Mouse (Mus musculus): ENCODE measurements around the gene Cnnm3.

Gene Cnnm3

DNA sequence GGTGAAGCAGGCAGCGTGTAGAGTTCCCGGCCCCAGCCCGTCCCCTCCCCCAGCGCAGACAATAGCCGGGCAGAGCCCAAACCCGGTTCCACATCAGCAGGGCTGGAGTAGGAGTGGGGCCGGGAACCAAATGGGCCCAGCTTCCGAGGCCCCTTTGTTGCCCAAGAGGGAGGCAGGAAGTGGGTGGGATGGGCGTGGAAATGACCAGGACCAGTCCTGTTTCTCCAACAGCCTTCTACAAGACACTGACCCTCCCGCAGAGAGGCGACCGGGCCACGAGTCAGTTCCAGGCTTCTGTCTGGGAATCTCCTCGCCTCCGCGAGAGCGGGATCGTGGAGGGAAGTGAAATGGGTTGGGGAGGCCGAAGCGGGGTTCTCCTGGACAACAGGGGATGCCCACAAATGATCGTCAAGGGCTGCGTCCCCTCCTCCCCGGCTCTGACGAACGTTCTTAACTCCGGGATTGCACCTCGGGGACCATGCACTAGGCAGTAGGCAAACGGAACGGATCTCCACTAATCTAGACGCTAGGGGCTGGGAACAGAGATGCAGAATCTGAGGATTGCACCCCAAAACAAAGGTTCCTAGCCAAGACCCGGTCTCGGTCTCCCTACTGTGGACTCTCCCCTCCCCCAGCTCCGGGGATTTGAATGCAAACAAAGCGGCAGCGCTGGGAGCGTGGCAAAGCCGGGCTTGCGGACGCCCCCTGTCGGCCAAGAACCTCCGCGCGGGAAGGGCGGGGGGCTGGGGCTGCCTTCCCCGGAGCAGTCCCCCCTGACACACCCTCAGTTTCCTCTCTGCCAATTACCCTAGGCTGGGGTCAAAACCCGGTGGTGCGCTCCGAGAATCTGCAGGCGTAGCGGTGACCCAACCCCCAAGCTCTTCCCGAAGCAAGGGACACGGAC is 45.1 kb downstream of the Cnnm3 start:
- peak; percentile 87 for DNase-seq (ENCODE audit: low read depth, low spot score)

DNA sequence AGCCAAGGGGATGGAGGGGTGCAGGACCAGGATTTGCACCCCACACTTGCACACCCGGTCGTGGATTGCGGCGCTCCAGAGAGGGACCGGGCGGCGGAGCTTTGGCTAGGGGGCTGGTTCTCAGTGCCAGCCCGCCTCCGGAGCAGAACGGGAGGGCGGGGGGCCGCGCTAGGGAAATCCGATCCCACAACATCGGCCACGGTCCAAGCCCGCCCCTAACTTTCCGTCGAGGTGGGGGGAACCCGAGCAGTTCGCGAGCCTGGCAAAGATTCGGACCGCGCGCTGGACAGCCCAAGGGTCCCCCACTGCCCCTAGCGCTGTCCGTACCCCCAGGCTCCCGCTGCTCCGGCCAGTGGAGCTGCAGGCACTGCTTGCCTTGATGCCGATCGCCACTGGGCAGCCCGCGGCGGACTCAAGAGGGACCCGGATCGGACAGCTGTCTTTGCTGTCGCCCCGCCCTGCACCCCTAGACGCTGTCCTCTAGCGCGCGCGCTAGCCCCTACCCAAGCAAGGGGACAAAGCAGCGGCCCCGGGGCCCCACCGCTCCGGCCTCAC is 45.9 kb downstream of the Cnnm3 start:
- no peak for DNase-seq (ENCODE audit: low read depth, low spot score)

DNA sequence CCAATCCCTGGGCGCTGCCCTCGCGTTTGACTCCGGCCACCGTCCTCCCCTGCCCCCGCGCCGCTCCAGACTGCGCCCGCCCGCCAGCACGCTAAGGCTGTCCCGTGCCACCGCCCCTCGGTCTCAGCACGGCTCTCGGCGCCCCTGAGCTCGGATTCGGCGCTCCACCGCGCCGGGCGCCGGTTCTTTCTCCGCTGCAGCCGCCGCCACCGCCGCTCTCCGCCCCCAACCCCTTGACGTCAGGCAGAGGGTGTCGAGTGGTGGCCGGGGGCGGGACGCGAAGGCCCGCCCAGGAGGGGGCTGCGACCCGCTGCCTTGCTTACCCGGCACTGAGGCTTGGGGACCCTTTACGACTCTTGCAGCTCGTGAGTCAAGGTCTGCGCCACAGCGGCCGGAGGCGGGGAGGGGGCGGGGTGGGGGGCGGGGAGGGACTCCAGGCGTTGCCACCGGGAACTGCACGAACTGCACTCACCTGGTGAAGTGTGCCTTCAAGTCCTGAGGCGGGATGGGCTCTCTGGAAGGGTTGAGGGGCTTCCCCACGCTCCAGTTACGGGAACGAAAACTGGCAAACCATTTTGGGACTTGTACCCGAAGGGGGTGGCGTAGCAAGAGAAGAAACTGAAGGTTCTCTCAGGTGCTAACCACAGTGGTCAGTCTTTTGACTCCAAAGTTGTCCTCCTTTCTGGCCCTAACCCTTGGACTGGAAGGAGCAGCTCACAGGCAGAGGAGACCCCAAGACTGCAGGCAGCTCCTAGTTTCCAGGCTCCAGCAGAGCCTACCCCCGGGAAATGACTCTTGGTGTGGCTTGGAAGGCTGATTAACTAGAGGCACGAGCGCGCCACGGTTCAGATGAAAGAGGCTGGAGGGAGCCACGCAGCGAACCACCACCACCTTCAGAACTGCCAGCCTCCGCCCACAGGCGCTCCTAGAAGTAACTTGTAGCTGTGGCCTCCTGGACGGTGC is 46.6 kb downstream of the Cnnm3 start, which contains the start of gene Sema4c:
TSS of gene Sema4c (minus strand) at position 319 of the 963 bp plus-strand sequence.
- DNase-seq (ENCODE audit: low read depth, low spot score), result peak; percentile 82

DNA sequence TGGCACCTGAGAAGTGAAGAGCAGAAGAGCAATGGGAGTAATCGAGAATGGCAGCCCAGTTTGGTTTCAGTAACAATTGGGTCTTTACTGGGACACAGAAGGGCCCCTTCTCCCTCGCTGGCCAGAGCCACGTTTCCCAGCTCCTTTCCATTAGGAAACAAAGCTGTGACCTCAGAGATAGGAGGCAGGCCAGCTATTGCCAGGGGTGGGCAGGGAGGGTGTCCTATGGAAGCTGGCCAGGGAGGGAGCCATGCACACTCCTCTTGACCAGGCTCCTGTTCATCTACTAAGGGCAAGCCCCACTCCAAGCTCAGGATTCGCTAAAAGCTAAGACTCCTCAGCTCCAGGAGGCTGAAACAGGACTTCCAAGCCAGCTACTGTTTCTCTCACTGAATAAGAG is 47.6 kb downstream of the Cnnm3 start:
- no peak for DNase-seq (ENCODE audit: low read depth, low spot score)

DNA sequence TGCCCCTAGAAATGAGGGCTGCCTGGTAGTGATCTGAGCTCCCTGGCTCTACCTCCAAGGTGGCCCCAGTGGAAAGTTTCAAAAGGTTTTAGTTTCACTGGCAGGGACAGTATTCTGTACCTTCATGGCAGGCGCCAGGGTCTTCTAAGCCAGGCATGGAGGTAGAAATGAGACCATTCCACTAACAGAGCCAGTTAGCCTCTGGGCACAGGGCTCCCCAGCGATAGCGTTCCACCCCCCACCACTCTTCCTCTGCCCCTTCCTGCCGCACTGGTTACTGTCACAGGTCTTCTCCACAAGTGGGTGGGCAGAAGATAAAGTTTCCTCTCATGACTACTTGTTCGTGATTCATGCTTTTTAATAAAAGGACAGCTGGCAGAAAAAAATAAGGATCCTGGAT is 48.2 kb downstream of the Cnnm3 start:
- peak; percentile 18 for DNase-seq (ENCODE audit: low read depth, low spot score)

DNA sequence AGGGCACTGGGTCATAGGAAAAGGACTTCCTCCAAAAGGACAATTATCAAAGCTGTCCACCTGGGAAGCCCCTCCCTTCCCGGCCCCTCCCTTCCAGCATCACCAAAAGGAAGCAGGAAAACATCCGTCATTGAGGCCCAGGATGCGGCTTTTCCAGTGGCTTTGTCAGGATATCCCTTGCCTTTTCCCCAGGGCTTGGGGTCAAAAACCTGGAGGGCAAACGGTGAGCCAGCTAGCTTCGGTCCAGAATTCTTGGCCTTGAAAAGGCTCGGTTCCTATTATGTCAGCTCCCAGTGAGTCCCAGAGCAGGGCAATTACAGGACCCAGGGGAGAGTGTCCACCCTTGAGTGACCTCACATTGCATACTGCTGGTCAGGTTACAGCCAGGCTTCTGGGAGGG is 49.2 kb downstream of the Cnnm3 start:
- DNase-seq (ENCODE audit: low read depth, low spot score), result no peak

DNA sequence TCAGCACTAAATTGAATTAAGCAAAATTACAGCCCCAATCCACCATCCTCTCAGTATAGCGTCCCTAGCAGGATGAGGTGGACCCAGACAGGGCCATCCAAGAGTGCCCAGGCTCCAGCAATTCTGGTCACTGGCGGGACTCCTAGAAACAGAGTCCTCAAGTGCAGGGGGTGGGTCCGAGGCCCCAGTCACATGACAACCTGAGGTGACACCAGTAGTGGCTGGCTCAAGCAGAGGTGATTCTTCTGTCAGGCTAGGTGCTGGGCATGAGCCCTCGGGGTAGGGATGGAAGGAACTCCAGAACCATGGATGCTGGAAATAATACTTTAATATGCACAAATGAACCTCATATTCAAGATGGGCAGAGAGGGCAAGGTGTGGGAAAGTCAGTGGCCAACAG is 50.7 kb downstream of the Cnnm3 start:
- no peak for DNase-seq (ENCODE audit: low read depth, low spot score)

DNA sequence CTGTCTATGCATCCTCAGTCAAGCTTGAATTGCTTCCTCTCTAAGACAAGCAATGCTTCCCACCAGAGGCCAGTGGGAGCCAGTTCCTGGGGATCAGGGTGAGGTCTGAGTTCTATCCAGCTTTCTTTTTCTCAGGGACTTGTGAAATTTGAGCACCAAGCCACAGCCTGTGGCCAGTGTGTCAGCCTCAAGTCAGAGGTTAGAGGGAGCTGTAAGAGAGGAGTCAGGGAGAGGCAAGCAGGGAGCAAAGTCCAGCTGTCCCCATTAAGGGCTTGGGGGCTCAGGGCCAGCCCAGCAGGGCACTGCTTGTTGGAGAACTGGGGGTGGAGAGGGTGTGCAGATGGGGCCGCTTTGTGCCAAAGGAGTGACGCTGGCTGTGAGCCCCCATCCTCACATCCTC is 51.5 kb downstream of the Cnnm3 start:
- DNase-seq (ENCODE audit: low read depth, low spot score), result no peak

DNA sequence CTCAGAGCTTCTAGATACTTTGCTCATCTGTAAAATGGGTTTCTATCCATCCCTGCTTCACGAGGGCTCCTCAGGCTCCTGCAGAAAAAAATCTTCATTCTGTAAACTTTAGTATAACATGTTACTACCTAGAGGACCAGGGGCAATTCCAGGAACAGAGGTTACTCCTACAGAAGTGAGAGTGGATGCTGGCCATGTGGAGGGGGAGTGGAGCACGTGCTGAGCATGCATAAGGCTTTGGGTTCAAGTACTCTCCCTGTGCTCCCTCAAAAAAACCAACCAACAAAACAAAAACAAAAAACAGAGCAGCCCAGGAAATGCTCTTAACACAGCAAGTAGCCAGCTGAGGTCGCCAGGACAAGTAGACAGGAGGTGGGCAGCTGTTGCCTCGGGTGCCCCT is 52.0 kb downstream of the Cnnm3 start:
- DNase-seq (ENCODE audit: low read depth, low spot score), result no peak

DNA sequence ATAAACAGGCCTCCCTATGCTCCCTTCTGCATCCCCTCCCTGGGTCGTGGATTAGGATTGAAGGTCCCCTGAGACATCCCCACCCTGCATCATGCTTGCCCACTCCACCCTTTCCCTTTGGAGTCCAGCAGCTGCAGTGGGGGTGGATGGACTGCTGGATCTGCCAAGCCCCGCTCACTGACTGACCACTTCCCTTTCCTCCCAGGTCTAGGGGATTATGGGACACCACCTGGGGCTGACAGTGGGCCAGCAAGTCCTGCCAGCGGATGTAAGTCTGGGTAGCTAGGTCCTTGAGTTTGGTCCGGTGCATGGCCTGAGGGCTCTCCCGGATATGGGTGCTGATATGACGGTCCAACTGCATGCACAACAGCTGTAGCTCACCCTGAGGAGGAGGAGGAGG is 52.4 kb downstream of the Cnnm3 start:
- no peak for DNase-seq (ENCODE audit: low read depth, low spot score)

DNA sequence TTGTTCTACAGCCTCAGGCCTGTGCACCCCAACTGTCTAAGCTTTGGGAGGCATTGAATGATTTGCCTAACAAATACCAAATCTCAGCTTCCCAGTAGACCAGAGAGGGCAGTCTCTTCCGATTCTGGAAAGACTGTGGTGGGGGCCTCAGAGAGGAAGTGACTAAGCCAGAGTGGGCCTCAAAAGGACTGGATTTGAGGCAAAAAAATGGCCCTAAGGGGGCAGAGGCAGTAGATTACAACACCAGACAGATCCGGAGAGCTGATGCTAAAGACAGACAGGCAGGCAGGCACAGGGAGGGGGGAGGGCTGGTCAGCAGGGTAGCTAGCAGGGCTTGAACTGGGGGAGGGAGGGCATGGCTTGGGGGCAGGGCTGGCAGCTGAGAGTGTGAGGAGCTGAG is 54.8 kb downstream of the Cnnm3 start:
- no peak for DNase-seq (ENCODE audit: low read depth, low spot score)

DNA sequence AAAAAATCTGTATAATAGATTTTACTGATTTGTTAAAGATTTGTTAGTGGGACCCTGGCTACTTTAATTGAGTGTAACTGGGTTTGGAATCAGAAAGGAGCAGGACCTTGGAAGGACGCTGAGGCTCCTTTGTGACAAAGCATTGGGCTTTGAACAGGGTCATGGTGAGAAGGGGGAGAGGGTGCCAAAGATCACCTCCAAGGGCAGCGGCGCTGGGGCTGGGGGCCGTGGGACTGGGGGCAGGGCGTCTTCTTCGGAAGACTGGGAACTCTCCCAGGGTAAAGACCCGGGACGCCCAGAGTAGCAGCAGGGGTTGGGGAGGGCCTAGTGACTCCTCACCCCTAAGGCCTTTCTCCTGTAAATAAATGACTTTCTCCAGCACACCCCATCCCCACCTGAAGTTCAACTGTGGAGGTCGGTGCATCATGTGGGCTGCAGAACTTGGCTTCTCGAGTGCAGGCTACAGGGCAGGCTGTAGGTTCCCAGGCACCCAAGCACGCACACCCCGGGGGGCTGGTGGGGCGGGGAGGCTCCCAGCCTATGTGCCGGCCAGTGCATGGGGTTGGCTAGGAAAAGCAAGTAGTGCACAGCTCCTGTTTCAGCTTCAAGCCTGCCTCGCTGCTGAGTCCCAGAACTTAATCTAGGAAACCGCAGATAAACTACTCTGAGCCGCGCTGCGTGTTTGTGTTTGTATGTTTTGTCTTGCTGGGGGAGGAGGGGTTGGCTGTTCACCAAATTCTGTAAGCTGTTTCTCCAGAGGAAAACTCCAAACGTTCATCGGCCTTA is 56.3 kb downstream of the Cnnm3 start:
- no peak for DNase-seq (ENCODE audit: low read depth, low spot score)

DNA sequence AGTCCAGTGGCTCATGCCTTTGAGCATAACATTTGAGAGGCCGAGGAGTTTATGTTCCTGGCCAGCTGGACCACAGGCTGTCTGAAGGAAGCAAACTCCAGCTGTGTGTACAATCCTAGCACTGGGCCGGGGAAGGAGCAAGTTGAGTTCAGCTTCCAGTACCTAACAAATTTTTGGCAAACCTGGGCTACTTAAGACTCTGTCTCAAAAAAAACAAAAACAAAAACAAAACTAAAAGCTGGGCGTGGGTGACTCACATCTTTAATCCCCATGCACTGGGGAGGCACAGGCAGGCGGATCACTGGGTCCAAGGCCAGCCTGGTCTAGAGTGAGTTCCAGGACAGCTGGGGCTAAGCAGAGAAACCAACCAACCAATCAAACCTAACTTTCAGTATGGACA is 57.1 kb downstream of the Cnnm3 start:
- no peak for DNase-seq (ENCODE audit: low read depth, low spot score)

DNA sequence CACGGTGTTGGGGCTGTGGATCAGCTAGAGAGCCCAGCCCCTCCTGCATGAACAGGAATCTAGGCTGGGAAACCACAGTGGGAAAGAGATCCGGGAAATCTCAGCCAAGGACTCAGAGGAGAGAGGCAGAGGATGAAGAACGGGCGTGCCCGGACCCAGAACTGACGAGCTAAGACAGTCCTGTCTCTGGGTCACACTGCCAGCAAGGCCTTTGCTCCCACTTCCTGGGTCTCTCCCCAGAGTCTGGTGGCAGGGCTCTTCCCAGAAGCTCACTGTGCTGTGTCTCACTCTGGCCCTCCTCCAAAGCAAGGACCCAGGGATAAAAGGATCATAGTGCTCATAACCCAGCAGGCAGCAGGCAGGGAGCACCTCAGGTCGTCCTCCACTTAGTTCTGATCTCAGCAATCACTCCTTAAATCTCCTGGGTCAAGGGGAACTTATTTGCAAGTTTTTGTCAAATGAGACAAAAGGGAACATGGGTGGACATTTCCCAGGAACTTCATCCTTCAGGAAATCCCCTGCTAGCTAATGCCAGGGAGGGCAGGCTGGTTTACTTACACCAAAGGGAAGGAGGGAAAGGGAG is 58.1 kb downstream of the Cnnm3 start:
- no peak for DNase-seq (ENCODE audit: low read depth, low spot score)

DNA sequence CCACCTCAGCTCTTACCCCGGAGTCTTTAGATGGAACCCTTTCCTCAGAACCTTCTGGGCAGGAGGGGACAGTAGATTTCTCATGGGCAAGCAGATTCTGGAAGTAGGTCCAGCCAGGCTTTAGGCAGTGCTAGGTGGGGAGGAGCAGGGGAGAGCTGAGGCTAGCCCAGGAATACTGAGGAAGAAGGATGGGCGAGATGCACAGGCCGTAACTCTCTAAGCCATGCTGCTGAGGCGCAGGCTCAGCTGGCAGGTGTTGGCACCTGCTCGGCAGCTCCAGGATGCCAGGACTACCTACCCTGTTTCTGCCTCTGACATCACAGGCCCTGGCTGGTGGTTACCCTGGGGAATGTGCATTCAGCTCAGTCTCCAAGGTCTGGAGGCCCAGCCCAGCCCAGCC is 58.7 kb downstream of the Cnnm3 start:
- no peak for DNase-seq (ENCODE audit: low read depth, low spot score)

DNA sequence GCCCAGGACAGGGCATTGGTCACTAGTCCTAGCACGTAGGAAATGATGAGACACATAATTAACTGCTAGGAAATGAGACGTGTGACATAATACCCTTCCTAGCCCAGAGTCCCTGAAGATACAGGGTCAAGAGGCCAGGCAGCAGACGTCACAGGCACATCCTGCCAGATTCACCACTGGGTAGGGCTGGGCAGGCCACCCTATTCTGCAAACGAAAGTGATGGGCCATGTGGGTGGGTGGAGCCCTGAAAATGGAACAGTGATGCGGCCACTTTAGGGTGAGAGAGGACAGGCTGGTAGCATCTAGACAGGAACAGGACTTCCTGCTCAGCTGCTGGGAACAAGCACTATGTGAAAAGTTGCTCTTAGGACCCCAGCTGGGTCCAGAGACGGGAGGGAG is 60.0 kb downstream of the Cnnm3 start:
- DNase-seq (ENCODE audit: low read depth, low spot score), result no peak

DNA sequence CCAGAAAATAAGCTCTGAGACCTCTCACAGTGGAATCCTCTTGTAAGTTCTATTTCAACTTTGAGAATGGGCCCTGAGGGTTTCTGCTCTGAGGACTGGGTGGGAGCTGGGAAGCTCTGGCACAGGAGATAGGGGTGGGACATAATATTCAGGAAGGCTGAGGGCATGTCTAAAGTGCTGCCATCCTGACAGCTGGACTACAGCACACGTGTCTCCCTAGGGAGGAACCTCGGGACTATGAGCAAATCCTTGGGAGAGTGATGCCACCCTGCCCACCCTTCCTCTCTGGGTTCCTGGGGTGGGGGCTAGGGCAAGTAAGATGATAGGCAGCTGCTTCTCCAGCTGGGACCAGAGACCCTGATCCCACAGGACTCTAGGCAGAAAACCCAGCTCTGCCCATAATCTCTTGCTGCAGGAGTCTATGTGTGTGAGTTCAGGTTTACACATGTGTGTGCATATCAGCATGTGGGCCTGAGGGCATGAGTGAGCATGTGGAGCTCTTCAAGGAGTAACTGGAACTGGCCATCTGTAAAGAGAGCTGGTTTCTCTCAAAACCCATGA is 60.6 kb downstream of the Cnnm3 start:
- no peak for DNase-seq (ENCODE audit: low read depth, low spot score)

DNA sequence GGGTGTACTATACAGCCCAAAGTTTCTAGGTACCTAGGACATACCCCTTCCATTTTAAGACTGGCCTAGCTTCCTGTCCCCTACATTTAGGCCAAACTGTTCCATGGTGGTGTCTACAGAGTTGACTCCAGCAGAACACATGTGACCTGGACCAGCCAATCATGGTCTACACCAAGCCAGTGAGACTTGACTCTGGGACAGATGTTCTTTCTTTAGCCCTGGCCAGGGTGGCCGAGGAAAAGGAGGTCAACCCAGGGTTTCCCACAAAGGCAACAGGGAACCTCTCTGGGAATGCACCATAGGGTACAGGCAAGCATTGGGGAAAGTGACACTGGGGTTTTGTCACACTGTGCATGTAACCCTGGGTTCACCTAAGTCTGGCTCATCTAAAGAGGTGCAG is 61.0 kb downstream of the Cnnm3 start:
- DNase-seq (ENCODE audit: low read depth, low spot score), result no peak

DNA sequence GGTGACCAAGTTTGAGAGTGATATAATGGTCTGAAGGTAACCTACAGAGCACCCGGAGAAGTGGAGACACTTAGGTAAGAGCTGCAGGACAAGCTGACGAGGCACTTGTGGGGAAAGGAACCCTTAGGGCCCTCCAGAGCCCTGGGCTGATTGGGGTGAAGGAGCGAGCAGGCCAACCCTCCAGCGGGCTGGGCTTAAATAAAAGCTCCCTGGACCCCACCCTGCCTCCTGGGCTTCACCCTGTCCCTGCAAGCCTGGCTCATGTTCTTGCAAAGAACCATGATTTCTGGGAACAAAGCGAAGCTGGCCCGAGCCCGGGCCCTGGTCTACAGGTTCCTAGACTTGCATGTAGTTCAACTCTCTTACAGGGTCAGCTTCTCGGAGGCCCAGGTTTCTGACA is 61.9 kb downstream of the Cnnm3 start:
- no peak for DNase-seq (ENCODE audit: low read depth, low spot score)

DNA sequence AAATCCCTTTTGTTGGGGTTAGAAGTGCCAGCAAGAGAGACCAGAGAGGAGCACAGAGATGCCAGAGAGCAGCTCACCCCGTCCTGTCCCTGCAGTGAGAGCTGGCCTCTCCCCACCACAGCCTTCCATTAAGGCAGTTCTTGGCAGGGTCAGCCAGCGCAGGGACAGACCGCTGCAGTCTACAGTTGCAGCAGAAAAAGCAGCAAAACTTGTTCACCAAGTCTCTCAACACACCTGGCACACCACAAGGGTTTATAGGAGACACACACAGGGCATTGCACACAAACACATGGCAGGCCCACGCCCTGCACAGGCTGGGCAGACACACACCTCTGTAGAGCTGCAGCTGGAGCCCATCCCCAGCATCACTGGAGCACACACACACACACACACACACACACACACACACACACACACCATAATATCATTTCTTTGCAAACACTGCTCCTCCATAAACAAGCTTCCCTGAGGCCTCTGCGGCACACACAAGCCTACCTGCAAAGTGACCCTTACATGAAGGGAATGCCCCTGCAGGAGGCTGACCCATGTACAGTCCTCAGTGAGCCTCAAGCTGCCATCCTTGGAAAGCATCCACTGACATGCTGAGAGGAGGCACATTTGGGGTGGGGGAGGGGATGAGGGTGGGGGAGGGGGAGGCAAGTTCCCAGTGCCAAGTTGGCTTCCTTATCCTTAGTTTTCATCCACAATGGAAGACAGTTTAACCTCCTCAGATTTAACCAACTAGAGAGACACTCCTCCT is 62.7 kb downstream of the Cnnm3 start:
- DNase-seq (ENCODE audit: low read depth, low spot score), result no peak
